Mouse (Mus musculus) ES-Bruce4 (cell line): ENCODE data around the gene Tomm7.

Experiments used
- CTCF ChIP-seq: IDR thresholded peaks from one replicate; pipeline ENCODE4 v1.8.1; 2011; ENCODE audit warnings: low read depth, low read length
- EP300 ChIP-seq: IDR thresholded peaks from 2 replicates; pipeline ENCODE4 v1.6.1; 2011; ENCODE audit warnings: low read depth, low read length; ENCODE audit not compliant: insufficient read depth
- POLR2A ChIP-seq: IDR thresholded peaks from one replicate; pipeline ENCODE4 v1.8.1; 2011; ENCODE audit warnings: low read length; ENCODE audit not compliant: insufficient read depth

GRCm38 (mm10) chr5:23889461-23889860 lies 45.5 kb upstream of the Tomm7 start:
- TF ChIP-seq CTCF (peak; percentile 31), POLR2A (no peak), EP300 (no peak)
